Mouse (Mus musculus): Measurements from ENCODE around the gene Fam49a.

Gene Fam49a

DNA sequence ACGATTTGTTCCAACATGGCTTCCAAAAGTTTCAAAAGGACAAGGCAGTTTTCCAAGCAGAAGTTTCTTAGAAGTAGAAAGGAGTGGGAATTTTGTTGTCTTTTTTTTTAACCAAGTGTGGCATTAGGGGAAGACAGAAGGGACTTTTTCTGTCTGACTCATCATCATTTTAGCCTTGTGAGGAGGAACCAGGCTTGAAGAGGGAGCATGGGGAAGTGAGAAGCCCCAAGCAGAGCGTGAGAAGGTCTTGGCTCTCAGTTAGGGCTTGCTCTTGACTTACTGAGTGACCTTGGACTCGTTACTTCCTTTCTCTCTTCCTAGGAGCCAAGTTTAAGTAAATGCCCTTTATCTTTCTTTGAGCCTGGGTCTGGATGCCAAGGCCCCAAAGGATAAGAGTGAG is 8.6 kb downstream of the Fam49a start:
- DNase-seq (ENCODE audit: low spot score) = no peak

DNA sequence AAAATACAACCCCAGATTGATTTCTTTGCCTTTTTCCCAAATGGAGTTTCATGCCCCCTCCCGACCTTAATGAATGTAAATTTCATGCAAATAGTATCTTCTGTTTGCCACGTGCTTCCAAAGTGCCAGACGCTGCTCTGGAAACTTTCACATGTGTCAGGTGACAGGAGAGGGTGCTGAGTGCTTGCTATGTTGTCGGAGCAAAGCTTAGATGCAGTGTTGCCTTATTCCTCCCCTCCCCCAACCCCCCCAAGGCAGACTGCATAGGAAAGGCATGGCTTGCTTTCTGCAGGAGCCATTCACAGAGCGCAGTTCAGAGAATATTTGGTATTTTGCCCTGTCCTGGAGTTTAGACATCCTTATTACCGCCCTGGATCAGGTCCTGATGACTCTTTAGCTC is 12.2 kb downstream of the Fam49a start:
- DNase-seq (ENCODE audit: low spot score) = no peak

- no peak for DNase-seq (ENCODE audit: low spot score)
Observed at GRCm38 (mm10) chr12:12275124-12275779, 13.3 kb downstream of the Fam49a start.

DNA sequence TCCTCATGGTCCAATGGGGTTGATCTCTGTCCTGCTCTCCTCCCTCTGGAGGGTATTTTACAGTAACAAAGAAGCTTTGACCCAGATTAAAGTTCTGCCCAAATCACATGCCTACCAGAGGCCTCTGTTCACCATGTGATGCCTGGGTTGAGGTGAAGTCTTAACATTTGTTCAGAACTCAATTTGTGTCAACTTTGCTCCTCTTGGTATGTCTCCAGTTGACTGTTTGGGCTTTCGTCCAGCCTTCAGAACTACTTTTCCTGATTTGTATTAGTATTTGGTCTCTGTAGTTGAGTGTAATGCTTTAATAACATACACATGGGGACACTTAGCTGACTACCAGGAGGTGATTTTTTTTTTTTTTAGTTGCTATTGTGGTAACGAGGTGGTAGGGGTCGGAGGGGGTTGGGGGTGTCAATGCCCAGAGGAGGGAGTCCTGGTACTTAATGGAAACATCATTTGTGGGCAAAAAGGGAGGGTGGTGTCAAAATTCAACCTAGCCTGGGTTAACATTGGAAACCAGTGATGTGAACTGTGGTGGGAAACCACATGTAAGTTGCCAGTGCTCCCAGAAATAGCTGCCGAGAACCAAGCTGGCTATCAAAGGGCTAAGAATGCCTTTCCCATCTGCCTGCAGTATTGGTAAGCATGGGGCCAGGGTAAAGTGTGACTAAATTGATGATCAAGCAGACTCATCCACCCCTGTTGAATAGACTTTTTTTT is 16.0 kb downstream of the Fam49a start:
- DNase-seq (ENCODE audit: low spot score) = no peak

- DNase-seq (ENCODE audit: low spot score) = peak; percentile 58
Observed at GRCm38 (mm10) chr12:12278464-12278872, 16.5 kb downstream of the Fam49a start.

DNA sequence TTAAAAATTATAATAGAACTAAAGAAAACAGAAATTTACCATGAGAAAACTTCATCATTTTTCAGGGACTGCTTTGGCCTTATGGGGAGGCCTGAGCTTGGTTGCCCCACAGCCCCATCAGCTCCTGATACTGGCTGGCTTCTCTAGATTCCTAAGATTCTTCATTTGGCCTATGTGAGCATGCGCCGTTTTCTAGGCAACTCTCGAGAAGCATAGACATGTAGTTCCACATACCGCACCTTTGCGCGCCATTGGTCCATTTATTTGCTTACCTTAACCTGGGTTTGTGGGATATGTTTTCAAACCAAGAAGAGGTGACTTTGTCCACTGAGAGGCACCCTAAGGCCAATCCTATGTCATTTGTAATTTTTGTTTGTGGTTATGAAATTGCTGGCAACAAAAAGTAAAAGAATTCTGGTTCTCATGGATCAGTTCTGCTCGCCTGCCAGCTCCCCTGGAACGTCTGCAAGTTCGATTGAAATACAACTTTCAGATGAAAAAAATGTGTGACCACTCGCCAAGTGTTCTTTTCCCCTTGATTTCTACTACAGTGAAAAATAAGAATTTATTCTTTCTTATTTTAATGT is 21.9 kb downstream of the Fam49a start:
- peak; percentile 44 for DNase-seq (ENCODE audit: low spot score)

- DNase-seq (ENCODE audit: low spot score) = peak; percentile 68
Observed at GRCm38 (mm10) chr12:12284521-12284920, 22.6 kb downstream of the Fam49a start.

DNA sequence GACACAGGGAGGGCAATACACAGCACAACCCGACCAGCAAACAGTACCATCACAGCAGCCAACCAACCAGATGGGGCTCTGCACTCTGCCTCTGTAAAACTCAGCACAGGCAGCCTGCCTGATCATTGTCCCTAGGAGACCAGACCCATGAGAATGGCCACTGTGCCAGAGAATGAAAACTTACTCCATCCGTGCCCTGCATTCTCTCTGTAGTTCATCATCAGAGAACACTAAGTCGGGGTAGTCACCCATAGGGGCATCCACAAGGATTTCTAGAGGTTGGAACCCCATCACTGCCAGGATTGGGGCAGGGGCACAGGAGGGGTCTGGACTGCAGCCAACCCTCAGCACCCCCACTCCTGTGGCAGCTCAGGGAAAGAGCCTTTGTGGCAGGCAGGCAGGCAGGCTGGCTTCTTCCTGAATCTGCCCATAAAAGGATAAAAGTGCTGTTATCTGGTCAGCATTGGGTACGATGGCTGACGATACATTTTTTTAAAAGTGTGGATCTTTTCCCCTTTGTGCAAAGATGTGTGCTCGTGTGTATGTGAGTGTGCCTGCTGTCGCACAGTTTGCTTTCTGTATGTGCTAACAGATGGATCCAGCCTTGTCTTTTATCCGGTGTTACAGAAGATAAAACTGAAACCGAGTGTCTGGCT is 25.3 kb downstream of the Fam49a start:
- DNase-seq (ENCODE audit: low spot score) = no peak

DNA sequence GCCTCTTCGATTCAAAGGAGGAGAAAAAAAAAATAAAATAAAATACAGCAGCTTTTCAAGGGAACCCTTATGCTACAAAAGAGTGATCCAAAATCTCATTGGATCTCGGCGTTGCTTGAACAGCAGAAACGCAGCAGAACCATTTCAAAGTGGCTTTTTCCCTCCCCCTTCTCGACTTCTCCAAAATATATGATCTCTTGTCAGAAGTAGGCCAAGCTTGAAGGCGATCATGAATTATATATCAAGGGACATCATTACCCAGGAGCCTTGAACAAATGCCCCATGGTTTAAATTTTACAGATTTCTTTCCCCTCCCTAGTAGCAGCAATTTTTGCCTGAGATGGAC is 25.8 kb downstream of the Fam49a start:
- no peak for DNase-seq (ENCODE audit: low spot score)

DNA sequence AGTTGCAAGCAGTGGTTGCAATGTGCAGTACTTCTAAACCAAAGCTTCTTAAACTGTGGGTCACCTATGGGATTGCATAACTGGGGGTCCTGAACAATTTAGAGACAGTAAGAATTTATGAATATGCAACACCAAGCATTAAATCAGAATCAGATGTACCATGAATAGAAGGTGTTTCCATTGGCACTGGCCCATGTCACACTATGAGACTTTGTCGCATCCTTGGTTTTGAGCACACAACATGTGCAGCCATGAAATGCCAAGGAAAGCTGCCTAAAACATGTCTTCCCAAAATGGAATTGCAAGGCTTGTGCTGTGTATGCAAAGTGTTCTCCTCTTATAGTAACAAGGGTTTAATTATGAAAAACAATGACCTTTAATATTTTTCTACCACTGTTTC is 26.6 kb downstream of the Fam49a start:
- DNase-seq (ENCODE audit: low spot score) = no peak

DNA sequence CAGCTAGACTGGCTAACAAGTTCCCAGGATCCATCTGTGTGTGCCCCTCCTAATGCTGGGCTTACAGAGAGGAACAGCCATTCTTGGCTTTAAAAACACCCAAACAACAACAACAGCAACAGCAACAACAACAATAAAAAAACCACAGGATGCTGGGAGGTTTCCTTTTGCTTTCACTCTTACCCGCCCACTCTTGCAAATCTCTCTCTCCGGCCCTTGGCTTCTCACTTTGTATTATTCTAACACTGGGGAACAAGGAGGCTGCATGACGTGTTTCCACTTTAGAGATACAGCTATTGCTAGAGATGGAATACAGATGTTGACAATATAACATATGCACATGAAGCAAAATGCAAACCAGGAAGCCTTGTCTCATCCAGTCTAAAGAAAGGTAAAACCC is 27.7 kb downstream of the Fam49a start:
- DNase-seq (ENCODE audit: low spot score) = no peak

GRCm38 (mm10) chr12:12292043-12292618 is 30.2 kb downstream of the Fam49a start:
- DNase-seq (ENCODE audit: low spot score) = no peak

- DNase-seq (ENCODE audit: low spot score) = no peak
Observed at GRCm38 (mm10) chr12:12294380-12295171, 32.6 kb downstream of the Fam49a start.

DNA sequence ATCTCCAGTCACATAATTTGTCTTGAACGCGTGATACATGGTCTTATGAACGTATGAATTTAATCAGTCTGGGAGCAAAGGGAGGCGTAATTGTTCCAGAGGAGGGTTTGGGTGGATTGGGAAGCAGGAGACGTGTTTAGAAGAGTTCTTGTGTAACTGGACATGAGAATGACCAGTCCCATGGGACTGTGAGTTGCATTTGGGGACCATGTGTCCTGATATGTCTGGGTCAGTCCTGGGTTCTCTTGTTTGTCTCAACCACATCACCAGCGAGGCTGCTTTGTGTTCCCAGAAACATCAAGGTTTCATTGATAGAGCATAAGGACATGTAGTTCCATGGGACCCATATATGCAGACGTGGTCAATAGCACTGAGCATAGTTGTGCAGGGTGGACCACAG is 36.5 kb downstream of the Fam49a start:
- no peak for DNase-seq (ENCODE audit: low spot score)

- DNase-seq (ENCODE audit: low spot score) = no peak
Observed at GRCm38 (mm10) chr12:12299303-12299702, 37.4 kb downstream of the Fam49a start.

DNA sequence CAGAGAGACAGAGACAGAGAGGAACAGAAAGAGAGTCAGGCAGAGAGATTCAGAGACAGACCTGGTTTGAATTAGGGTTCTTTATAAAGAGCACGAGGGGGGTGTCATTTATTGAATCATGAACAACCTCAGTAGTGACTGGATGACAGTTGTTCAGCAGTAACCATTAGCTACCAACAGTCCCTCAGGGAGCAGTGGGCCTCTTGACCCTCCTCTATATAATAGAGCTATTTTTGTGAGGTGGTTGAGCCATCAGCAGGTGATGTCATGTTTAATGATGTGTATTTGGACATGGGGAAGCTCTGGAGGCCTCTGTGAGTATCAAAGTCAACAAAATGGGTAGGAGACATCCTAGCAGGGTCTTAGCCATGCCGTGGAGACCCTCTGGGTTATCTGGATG is 39.2 kb downstream of the Fam49a start:
- DNase-seq (ENCODE audit: low spot score) = no peak

DNA sequence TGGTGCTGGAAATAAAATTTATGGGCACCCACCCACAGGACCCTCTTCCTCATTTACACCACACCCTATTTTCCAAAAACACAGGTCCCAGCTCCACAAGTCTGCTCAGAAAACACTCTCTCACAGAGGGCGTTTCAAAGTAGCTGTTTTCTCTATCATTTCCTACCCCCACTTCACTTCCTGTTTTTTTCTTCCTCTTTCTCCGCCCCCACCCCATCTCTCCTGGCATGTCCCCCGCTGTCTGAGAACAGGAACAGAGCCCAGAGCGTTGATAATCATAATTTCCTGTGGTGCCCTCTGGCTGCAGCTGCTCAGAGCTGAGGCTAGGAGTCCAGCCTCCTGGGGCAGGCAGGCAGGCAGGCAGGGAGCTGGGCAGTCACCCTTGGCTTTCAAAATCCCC is 39.9 kb downstream of the Fam49a start:
- peak; percentile 86 for DNase-seq (ENCODE audit: low spot score)

DNA sequence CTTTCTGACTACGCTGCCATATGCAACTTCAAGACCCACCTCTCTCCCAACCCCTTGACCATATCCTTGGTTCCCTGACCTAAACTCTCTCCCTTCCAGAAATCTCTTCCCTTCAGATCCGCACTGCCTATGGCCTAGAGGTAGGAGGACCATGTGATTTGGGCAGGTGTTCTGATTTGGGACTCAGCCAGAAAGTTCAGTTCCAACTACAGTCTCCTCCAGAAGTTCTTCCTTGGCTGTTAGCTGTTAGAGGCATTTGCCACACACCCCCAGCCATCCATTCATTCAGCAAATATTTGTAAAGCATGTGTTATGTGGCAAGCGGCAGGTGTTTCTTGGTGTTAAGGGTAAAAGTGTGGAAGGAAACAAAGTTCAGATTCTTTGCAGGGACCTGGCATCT is 44.3 kb downstream of the Fam49a start:
- no peak for DNase-seq (ENCODE audit: low spot score)

GRCm38 (mm10) chr12:12306814-12307213 is 44.9 kb downstream of the Fam49a start:
- DNase-seq (ENCODE audit: low spot score) = no peak

- DNase-seq (ENCODE audit: low spot score) = no peak
Observed at GRCm38 (mm10) chr12:12307245-12307644, 45.3 kb downstream of the Fam49a start.

DNA sequence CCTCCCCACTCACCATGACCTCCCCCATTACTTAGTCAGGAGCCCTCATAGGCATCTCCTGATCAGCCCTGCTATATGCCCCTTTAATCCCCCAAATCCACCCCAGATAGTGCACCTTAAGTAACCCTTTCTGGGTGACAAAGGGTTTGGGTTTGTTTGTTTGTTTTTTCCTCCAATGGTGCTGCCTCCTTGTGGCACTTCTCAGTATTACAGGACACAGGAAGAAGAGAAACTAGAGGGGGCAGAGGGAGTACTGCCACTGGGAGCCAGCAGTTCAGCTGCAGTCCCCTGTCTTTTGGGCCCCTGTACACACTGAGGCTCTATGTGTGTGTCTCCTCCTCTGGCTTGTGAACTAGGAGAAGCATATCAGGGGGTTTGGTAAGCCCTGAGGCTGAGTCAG is 51.5 kb downstream of the Fam49a start:
- no peak for DNase-seq (ENCODE audit: low spot score)

DNA sequence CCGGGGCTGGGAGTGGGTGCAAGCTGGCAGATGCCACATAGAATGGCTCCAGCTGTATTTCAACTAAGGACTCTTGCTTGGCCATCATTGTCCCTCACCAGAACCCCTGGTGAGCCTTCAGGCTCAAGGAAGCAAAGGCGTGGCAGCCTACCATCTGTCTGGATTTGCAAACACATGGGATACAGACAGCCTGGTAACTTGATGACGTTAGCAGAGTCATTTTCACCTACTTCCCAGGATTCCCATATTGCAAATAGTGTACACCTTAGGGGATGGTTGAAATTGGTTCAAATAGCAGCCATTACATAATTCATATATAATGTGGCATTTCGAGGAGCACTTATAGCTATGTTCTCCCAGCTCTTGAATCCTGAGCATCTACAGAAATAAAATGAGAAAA is 52.0 kb downstream of the Fam49a start:
- DNase-seq (ENCODE audit: low spot score) = no peak

Measured in lung, postnatal 25 days (tissue).